Mouse (Mus musculus) hindbrain, embryonic 12.5 days (tissue): Measurements from ENCODE around the gene Anp32e. TPM values are rescaled to one million over a fixed set of nuclear protein-coding genes. Genes with fewer than 3 reads are reported as not detected.
A peak's percentile ranks its signal among the peaks of the same experiment; 100 is the strongest.
"Not testable (repeated sequence)": the region's sequence is repeated elsewhere in the genome, so short reads cannot be mapped to it uniquely, and the experiment has no call there.

ENCODE experiments used
- ATAC-seq: fragments of 200-750 bp; cut with Nextera tagmentation; 2 replicates; pipeline ENCODE4 v1.8.0; 2017; ENCODE audit warnings: moderate TSS enrichment; ENCODE audit not compliant: low FRiP score
- H3K27ac ChIP-seq: fragments of 300-500 bp; sonication (generic); 2 replicates; pipeline ENCODE4 v1.5.1; 2016; ENCODE audit warnings: mild to moderate bottlenecking
- H3K27me3 ChIP-seq: fragments of 300-500 bp; sonication (generic); 2 replicates; pipeline ENCODE4 v1.6.1; 2016; ENCODE audit warnings: mild to moderate bottlenecking
- H3K36me3 ChIP-seq: fragments of 300-500 bp; sonication (generic); 2 replicates; pipeline ENCODE4 v1.6.1; 2016; ENCODE audit warnings: mild to moderate bottlenecking
- H3K4me1 ChIP-seq: fragments of 300-500 bp; sonication (generic); 2 replicates; pipeline ENCODE4 v1.6.1; 2016
- H3K4me2 ChIP-seq: fragments of 300-500 bp; sonication (generic); replicated peaks from 2 replicates; pipeline ENCODE4 v1.6.1; 2016; ENCODE audit warnings: mild to moderate bottlenecking
- H3K4me3 ChIP-seq: fragments of 300-500 bp; sonication (generic); 2 replicates; pipeline ENCODE4 v1.5.1; 2016; ENCODE audit warnings: mild to moderate bottlenecking
- H3K9ac ChIP-seq: fragments of 300-500 bp; sonication (generic); 2 replicates; pipeline ENCODE4 v1.6.1; 2016; ENCODE audit warnings: mild to moderate bottlenecking, moderate library complexity
- H3K9me3 ChIP-seq: fragments of 300-500 bp; sonication (generic); replicated peaks from 2 replicates; pipeline ENCODE4 v1.6.1; 2016; ENCODE audit warnings: mild to moderate bottlenecking
- WGBS: fragments of 180-500 bp; shearing (Covaris S2); methylation state at CpG from one replicate; pipeline ENCODE4 v1.1.7; 2016; 5-methylcytosine and 5-hydroxymethylcytosine counted together
- polyA plus RNA-seq: library from polyadenylated mRNA; unstranded; fragments of >200 nt; fragmentation: Nextera tagmentation; extraction: Ambion mirVana; gene quantifications from 2 replicates; pipeline ENCODE4 v1.2.1, GENCODE M21; 2016

The Anp32e gene
- polyA plus RNA-seq, 1 experiment from 2014 or later = 265 TPM

DNA sequence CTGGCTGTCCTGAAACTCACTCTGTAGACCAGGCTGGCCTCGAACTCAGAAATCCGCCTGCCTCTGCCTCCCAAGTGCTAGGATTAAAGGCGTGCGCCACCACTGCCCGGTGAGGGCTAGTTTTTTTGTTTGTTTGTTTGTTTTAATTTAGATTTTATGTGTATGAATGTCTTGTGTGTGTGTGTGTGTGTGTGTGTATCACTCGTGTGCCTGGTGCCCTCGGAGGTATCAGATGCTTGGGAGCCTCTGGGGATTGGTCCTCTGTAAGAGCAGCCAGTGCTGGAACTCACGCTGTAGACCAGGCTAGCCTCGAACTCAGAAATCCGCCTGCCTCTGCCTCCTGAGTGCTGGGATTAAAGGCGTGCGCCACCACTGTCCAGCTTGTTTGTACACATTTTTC, 22.5 kb downstream of the Anp32e start:
- H3K9me3 ChIP-seq, H3K27me3 ChIP-seq, H3K36me3 ChIP-seq: not testable (repeated sequence)
- peak overlapping the region; percentile 66 for H3K9ac ChIP-seq
- peak overlapping the region; percentile 46 for H3K4me3 ChIP-seq
- peak overlapping the region; percentile 69 for H3K4me2 ChIP-seq
- ATAC-seq = peak; percentile 20; the same call in 1 of the 2 replicates
- WGBS = 69% methylated on average over 12 of the region's 12 CpGs
- peak overlapping the region; percentile 95 for H3K27ac ChIP-seq
- peaks cover 15% of the 10 kb centered on the region; the same call in 1 of the 2 replicates for H3K4me1 ChIP-seq

DNA sequence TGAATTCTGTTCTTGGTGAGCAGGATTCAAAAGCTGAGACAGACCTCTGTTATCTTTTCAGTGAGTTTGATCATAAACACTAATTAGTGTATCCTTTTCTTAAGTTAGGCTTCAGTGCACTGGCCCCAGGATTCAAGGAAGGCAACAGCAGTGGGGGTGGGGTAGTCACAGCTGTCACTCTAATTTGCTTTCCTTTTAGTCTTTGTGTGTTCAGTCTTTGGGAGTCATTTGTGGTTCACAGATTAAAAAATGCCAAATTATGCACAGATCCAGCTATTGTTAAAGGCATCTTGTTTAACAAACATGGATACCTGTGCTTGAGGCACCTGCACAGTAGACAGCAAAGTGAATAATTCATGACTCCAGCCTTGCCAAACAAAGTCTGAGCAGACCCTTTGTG, 24.0 kb downstream of the Anp32e start:
- H3K4me2 ChIP-seq = no peak overlapping the region
- no peaks in the 10 kb centered on the region for H3K9me3 ChIP-seq
- peaks cover 15% of the 10 kb centered on the region; the same call in 1 of the 2 replicates for H3K4me1 ChIP-seq
- peak overlapping the region; percentile 83 for H3K27ac ChIP-seq
- H3K36me3 ChIP-seq = no peaks in the 10 kb centered on the region
- no peak for ATAC-seq
- no peak overlapping the region for H3K4me3 ChIP-seq
- no peaks in the 10 kb centered on the region for H3K27me3 ChIP-seq
- H3K9ac ChIP-seq = peak overlapping the region; percentile 18; the same call in 1 of the 2 replicates

DNA sequence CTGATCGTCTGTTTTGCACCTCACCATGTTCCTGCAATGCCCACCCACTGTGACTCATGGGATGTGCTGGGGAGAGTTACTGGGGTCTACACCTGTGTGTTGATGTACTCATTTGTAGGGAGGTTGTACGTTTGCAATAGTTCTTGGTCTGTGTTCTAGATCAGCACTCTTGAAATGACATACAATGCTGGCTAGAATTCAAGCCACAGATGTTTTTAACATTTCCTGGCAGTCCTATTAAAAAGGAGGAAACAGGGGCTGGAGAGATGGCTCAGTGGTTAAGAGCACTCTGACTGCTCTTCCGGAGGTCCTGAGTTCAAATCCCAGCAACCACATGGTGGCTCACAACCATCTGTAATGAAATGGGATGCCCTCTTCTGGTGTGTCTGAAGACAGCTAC, 24.5 kb downstream of the Anp32e start:
- H3K9ac ChIP-seq = no peak overlapping the region
- no peaks in the 10 kb centered on the region for H3K9me3 ChIP-seq
- no peak overlapping the region for H3K4me3 ChIP-seq
- no peak overlapping the region for H3K4me2 ChIP-seq
- H3K36me3 ChIP-seq = no peaks in the 10 kb centered on the region
- no peak for ATAC-seq
- peaks cover 15% of the 10 kb centered on the region; the same call in 1 of the 2 replicates for H3K4me1 ChIP-seq
- peak overlapping the region; percentile 83 for H3K27ac ChIP-seq
- WGBS = 67% methylated on average over 3 of the region's 3 CpGs
- no peaks in the 10 kb centered on the region for H3K27me3 ChIP-seq

DNA sequence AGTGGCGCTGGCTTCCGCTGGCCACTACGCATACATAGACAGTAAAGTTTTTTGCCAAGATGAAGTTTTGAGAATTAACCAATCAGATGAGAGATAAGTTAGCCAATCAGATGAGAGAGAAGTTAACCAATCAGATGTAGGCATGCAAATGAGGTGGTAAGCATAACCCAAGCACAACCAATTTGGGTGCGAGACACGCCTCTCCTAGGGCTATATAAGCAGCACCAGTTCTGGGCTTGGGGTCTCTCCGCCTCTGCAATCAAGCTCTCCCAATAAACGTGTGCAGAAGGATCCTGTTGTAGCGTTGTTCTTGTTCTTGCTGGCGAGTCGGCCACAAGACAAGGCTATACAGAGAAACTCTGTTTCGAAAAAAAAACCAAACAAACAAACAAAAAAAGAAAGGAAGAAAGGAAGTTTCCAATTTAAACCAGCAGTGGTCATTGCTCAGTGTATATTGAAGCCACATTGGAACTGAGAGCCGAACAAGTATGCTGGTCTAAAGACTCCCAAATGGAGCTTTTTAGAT, 25.7 kb downstream of the Anp32e start:
- peaks cover 15% of the 10 kb centered on the region; the same call in 1 of the 2 replicates for H3K4me1 ChIP-seq
- not testable (repeated sequence) for H3K27ac ChIP-seq, H3K4me3 ChIP-seq, H3K27me3 ChIP-seq, H3K9me3 ChIP-seq, H3K36me3 ChIP-seq, H3K4me2 ChIP-seq, H3K9ac ChIP-seq, ATAC-seq
- WGBS = 91% methylated on average over 12 of the region's 12 CpGs

DNA sequence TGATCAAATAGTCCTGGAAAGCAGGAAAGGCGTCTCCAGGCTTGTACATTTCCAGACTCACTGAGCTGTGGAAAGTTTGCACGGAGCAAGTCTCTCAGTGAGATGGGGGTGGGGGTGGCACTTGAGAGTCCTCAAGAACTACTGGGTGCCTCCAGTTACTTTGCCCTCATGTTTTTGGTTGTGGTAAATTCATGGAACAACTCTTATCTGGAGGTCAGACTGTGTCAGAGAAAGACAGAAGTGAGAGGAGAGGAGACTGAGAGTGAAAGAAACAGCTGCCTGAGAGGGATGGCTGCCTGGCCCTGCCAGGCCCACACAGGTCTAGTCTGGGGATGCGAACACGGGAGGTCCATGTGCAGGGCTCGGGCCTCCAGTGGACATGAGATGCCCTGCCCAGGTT, 26.3 kb downstream of the Anp32e start:
- 91% methylated on average over 5 of the region's 5 CpGs for WGBS
- no peaks in the 10 kb centered on the region for H3K9me3 ChIP-seq
- H3K4me3 ChIP-seq = no peak overlapping the region
- no peak overlapping the region for H3K4me2 ChIP-seq
- no peak overlapping the region for H3K9ac ChIP-seq
- ATAC-seq = no peak
- no peaks in the 10 kb centered on the region for H3K27me3 ChIP-seq
- no peak overlapping the region for H3K27ac ChIP-seq
- peaks cover 15% of the 10 kb centered on the region; the same call in 1 of the 2 replicates for H3K4me1 ChIP-seq
- no peaks in the 10 kb centered on the region for H3K36me3 ChIP-seq

DNA sequence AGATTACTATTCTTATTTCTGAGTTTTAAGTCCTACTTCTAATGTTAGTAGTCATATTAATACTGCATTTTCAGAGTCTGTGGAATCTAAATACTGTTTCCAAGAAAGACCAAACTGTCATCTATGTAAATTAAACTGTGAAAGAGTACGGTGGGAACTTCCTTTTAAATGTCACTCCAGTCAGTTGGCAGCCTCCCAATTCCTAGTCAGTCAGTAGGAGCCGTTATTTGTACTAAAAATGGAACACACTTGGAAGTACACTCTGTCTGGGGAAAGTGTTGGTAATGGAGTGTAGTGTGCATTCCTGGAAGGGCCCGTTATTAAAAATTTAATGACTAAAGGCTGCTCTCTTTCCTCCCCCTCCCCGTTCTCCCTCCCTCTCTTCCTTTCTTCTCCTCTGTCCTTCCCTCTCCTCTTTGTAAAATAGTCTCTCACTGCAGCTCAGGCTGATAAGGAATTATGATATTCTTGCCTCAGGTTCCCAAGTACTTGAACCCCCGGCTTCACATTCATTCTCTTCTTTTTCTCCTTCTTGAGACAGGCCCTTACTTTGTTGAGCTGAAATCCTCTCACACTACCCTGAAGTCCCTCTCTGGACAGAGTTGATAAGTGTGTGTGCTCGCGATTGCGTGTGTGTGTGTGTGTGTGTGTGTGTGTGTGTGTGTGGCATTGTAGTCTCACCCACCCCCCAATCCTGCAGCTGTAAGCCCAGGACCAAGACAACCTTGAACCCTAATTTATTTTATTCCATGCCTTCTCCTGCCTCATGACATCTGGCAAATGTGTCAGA, 28.5 kb downstream of the Anp32e start:
- no peaks in the 10 kb centered on the region for H3K9me3 ChIP-seq
- H3K4me3 ChIP-seq = no peak overlapping the region
- 0 out of 2 replicates have a peak, but pooled peaks cover 8% of the 10 kb centered on the region for H3K4me1 ChIP-seq
- H3K27me3 ChIP-seq = no peaks in the 10 kb centered on the region
- no peak overlapping the region for H3K4me2 ChIP-seq
- 73% methylated on average over 8 of the region's 8 CpGs for WGBS
- no peak for ATAC-seq
- H3K9ac ChIP-seq = no peak overlapping the region
- no peaks in the 10 kb centered on the region for H3K36me3 ChIP-seq
- H3K27ac ChIP-seq = no peak overlapping the region

DNA sequence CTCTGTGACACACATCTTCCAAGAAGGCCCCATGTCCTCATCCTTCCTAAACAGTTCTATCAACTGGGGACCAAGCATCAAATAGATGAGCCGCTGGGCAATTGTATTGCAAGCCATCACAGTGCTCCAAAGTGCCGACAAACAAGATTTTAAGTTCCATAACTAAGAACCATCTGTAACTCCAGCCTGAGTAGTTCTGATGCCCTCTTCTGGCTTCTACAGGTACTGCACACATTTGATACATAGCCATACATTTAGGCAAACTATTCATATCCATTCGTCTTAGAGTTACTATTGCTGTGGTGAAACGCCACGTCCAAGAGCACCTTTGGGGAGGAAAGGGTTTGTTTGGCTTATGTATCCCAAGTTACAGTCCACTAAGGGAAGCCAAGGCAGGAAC, 30.0 kb downstream of the Anp32e start:
- WGBS = 82% methylated on average over 5 of the region's 5 CpGs
- no peak overlapping the region for H3K9ac ChIP-seq
- H3K4me3 ChIP-seq = no peak overlapping the region
- no peak for ATAC-seq
- H3K9me3 ChIP-seq = no peaks in the 10 kb centered on the region
- no peak overlapping the region for H3K27ac ChIP-seq
- no peaks in the 10 kb centered on the region for H3K27me3 ChIP-seq
- no peaks in the 10 kb centered on the region for H3K36me3 ChIP-seq
- H3K4me1 ChIP-seq = no peaks in the 10 kb centered on the region
- H3K4me2 ChIP-seq = no peak overlapping the region

DNA sequence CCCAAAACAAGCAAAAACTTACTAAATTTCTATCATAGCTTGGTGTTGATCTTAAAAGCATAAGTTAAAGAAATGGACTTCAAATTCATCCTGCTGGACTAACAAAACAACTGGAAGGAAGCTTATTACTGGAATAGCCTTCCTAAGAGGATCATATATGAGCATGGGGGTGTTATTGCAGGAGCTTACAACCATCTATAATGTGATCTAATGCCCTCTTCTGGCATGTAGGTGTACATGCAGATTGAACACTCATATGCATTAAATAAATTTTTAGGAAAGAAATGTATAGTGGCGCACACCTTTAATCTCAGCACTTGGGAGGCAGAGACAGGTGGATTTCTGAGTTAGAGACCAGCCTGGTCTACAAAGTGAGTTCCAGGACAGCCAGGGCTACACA, 30.8 kb downstream of the Anp32e start:
- Histone ChIP-seq H3K27me3 (no peaks in the 10 kb centered on the region), H3K4me1 (no peaks in the 10 kb centered on the region), H3K4me3 (no peak overlapping the region), H3K27ac (no peak overlapping the region), H3K9ac (no peak overlapping the region), H3K36me3 (no peaks in the 10 kb centered on the region), H3K4me2 (no peak overlapping the region), H3K9me3 (no peaks in the 10 kb centered on the region)
- no peak for ATAC-seq
- WGBS = 96% methylated on average over 1 of the region's 1 CpGs

DNA sequence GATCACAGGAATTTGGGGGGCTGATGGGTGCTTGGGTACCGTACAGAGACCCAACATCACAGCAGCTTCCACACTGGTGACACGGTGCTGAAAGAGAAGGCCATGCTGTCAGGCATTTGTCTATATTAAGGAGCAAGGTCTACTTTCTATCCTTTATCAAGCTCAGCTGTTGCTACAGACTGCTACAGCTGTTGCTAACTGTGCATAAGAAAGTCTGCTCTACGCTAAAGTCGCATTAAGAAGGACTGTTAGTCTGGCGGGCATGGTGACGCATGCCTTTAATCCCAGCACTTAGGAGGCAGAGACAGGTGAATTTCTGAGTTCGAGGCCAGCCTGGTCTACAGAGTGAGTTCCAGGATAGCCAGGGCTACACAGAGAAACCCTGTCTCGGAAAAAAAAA, 33.1 kb downstream of the Anp32e start:
- H3K9me3 ChIP-seq, H3K4me2 ChIP-seq, H3K9ac ChIP-seq, H3K27me3 ChIP-seq, H3K4me3 ChIP-seq, H3K36me3 ChIP-seq, H3K4me1 ChIP-seq, H3K27ac ChIP-seq, ATAC-seq: not testable (repeated sequence)
- WGBS = 82% methylated on average over 8 of the region's 8 CpGs

DNA sequence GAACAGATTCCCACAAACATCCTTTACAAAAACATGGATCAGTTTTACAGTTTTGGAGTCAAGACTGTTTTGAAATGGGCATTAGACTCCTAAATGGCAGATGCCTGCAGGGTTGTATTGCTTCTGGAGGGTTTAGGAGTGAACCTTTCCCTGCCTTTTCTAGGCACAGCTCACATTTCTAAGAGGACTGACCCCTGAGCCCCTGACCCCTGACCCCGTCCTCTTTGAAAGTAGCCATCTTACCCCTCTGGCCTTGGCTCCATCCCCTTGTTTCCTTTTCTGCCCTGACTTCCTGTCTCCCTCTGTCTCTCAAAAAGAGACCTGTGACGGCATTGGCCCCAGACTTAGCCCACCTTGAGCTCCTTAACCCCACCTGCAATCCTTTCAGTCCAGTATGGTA, 34.2 kb downstream of the Anp32e start:
- H3K9ac ChIP-seq = no peak overlapping the region
- H3K9me3 ChIP-seq = no peaks in the 10 kb centered on the region
- peaks cover 3% of the 10 kb centered on the region; the same call in 1 of the 2 replicates for H3K4me1 ChIP-seq
- no peak for ATAC-seq
- no peak overlapping the region for H3K4me2 ChIP-seq
- WGBS = 37% methylated on average over 2 of the region's 2 CpGs
- no peak overlapping the region for H3K27ac ChIP-seq
- H3K4me3 ChIP-seq = no peak overlapping the region
- no peaks in the 10 kb centered on the region for H3K36me3 ChIP-seq
- H3K27me3 ChIP-seq = 0 out of 2 replicates have a peak, but pooled peaks cover 4% of the 10 kb centered on the region

DNA sequence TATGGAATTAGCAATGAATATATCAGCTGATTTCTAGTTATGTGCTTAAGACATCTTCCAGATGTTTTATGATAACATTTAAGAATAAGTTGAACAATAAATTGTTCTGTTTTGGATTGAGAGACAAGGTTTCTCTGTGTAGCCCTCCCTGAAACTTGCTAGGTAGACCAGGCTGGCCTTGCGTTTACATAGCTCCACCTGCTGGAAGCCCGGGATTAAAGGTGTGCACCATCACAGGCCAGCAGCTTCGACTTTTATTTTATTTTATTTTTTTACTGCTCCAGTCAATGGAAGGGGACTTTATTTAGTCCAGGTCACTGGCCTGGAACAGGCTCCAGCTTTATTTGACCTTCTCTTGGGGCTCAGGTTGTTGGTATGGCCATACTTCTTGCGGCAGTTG, 34.6 kb downstream of the Anp32e start:
- Histone ChIP-seq H3K9ac (no peak overlapping the region), H3K4me2 (no peak overlapping the region), H3K4me3 (no peak overlapping the region), H3K27ac (no peak overlapping the region), H3K27me3 (0 out of 2 replicates have a peak, but pooled peaks cover 4% of the 10 kb centered on the region), H3K36me3 (no peaks in the 10 kb centered on the region), H3K4me1 (peaks cover 3% of the 10 kb centered on the region; the same call in 1 of the 2 replicates), H3K9me3 (no peaks in the 10 kb centered on the region)
- ATAC-seq = no peak
- 48% methylated on average over 4 of the region's 4 CpGs for WGBS

DNA sequence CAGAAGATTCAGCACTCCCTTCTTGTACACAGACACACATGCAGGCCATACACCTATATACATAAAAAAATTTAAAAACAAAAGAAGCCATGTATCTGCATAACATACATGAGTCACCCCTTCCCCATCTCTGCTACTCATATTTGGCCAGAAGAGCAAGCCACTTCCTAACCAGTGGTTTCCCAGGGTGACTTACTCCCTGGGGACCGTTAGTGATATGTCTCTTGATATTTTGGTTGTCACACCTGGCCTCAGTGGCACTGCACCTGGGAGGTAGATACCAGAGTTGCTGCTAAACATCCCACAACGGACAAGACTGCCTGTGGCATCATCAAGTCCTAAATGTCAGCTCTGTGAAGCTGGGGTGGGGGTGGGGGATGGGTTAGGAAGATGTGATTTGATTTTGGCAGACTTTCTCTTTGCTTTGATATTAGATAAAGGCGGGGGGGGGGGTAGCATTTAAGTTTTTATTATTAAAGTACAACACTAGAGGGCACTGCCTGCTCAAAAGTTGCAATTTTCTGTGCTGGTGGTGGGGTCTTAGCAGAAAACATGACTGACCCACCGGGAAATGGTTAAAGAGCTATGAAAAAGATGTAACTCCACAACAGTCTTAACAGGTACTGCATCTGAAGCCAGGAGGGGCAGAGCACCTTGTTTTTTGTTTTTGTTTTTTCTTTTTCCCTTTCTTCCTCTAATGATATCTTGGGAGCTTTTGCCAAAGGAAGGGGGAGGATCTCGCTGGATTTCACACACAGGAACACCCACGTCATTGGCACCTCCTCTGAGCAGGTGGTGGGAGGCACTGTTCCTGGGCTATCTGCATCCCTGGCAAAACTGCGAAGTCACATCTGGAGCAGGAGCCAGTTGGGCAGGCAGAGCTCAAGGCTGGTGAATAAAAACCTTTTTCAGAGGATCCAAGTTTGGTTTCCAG, 36.7 kb downstream of the Anp32e start:
- Histone ChIP-seq H3K4me3 (no peak overlapping the region), H3K4me1 (peaks cover 3% of the 10 kb centered on the region; the same call in 1 of the 2 replicates), H3K9ac (0 out of 2 replicates have a peak overlapping the region, but pooled peaks have one; percentile 14), H3K4me2 (peak overlapping the region; percentile 32), H3K36me3 (no peaks in the 10 kb centered on the region), H3K27ac (no peak overlapping the region), H3K27me3 (0 out of 2 replicates have a peak, but pooled peaks cover 4% of the 10 kb centered on the region), H3K9me3 (no peaks in the 10 kb centered on the region)
- no peak for ATAC-seq
- 14% methylated on average over 7 of the region's 7 CpGs for WGBS
